Mouse (Mus musculus): ENCODE results near the gene Zfp385b.

GRCm38 (mm10) chr2:77454341-77454937 is 365.0 kb downstream of the Zfp385b start:
- TF ChIP-seq POLR2A (IDR thresholded peaks at IDR 0.05; ENCODE audit: borderline replicate concordance, insufficient read depth, low read length) (no peak), CTCF (IDR thresholded peaks at IDR 0.05; ENCODE audit: borderline replicate concordance, insufficient read depth, low read depth, low read length) (no peak)

Measured in cerebellum, adult 2 months (tissue).